Mouse (Mus musculus) frontal cortex, adult 2 months (tissue): ENCODE measurements around the gene Vmn2r61. TPM values are rescaled to one million over a fixed set of nuclear protein-coding genes. Genes with fewer than 3 reads are reported as not detected.

ENCODE experiments used
- DNase-seq, 2 experiments: peaks; one replicate each; pipeline ENCODE4 v3.0.0; 2022; ENCODE audit warnings: low spot score in 1 of 2; ENCODE audit errors: extremely low spot score in 1 of 2
- polyA plus RNA-seq: library from polyadenylated mRNA; depleted of rRNA; stranded (reverse); fragments of >200 nt; gene quantifications from 2 replicates; pipeline ENCODE4 v1.2.3, GENCODE M21; 2012; rRNA removed

The Vmn2r61 gene
- not detected in 2 replicates for polyA plus RNA-seq

- no peak for DNase-seq
Measured at GRCm38 (mm10) chr7:42259753-42260152, at the start of gene Vmn2r61. Gene Vmn2r61 (plus strand): TSS chr7:42260053.

Other genes starting within 250 kb of the Vmn2r61 start
- gene Vmn2r59, start 201.0 kb upstream of the Vmn2r61 start, polyA plus RNA-seq: not detected in 2 replicates
- not detected in 2 replicates for gene Vmn2r60, start 152.3 kb upstream of the Vmn2r61 start, polyA plus RNA-seq
- gene 4933421I07Rik, start 188.1 kb downstream of the Vmn2r61 start, polyA plus RNA-seq: not detected in 2 replicates
- 10.3 and 11.8 TPM in 2 replicates for gene Zfp141, start 245.7 kb downstream of the Vmn2r61 start, polyA plus RNA-seq